Mouse (Mus musculus): ENCODE measurements around the gene Slc35d3. TPM values are rescaled to one million over a fixed set of nuclear protein-coding genes. Genes with fewer than 3 reads are reported as not detected.
A peak's percentile ranks its signal among the peaks of the same experiment; 100 is the strongest.

Slc35d3 gene
- polyA plus RNA-seq, 1 experiment from 2014 or later, result 2.8 TPM

GRCm38 (mm10) chr10:19875346-19875745 is 24.1 kb upstream of the Slc35d3 start:
- H3K9me3 ChIP-seq, result no peaks in the 10 kb centered on the region
- H3K4me1 ChIP-seq (replicated peaks), result no peaks in the 10 kb centered on the region
- H3K36me3 ChIP-seq, result no peaks in the 10 kb centered on the region
- no peak for ATAC-seq (ENCODE audit: low FRiP score, low read depth)
- H3K9ac ChIP-seq, result no peak overlapping the region
- H3K27ac ChIP-seq (replicated peaks), result no peak overlapping the region
- no peak overlapping the region for H3K4me3 ChIP-seq
- no peaks in the 10 kb centered on the region for H3K27me3 ChIP-seq
- 86% methylated on average over 5 of the region's 5 CpGs for WGBS
- no peak overlapping the region for H3K4me2 ChIP-seq

GRCm38 (mm10) chr10:19855597-19856306 is 4.5 kb upstream of the Slc35d3 start:
- no peak overlapping the region for H3K4me3 ChIP-seq
- no peaks in the 10 kb centered on the region for H3K36me3 ChIP-seq
- 88% methylated on average over 7 of the region's 7 CpGs for WGBS
- H3K9me3 ChIP-seq, result no peaks in the 10 kb centered on the region
- ATAC-seq (ENCODE audit: low FRiP score, low read depth), result no peak
- H3K4me2 ChIP-seq, result no peak overlapping the region
- no peak overlapping the region for H3K9ac ChIP-seq
- H3K4me1 ChIP-seq (replicated peaks), result peaks cover 20% of the 10 kb centered on the region
- peaks cover 23% of the 10 kb centered on the region for H3K27me3 ChIP-seq
- no peak overlapping the region for H3K27ac ChIP-seq (replicated peaks)

- Histone ChIP-seq H3K27me3 (peaks cover 40% of the 10 kb centered on the region), H3K27ac (replicated peaks) (no peak overlapping the region), H3K4me3 (no peak overlapping the region), H3K4me2 (no peak overlapping the region), H3K4me1 (replicated peaks) (peaks cover 38% of the 10 kb centered on the region), H3K9me3 (no peaks in the 10 kb centered on the region), H3K9ac (no peak overlapping the region), H3K36me3 (no peaks in the 10 kb centered on the region)
- WGBS, result 73% methylated on average over 2 of the region's 2 CpGs
- ATAC-seq (ENCODE audit: low FRiP score, low read depth), result no peak
These were observed 2.4 kb upstream of the Slc35d3 start for GRCm38 (mm10) chr10:19853609-19854008.

GRCm38 (mm10) chr10:19852776-19853175 is 1.5 kb upstream of the Slc35d3 start:
- Histone ChIP-seq H3K9me3 (no peaks in the 10 kb centered on the region), H3K4me1 (replicated peaks) (peaks cover 38% of the 10 kb centered on the region), H3K27me3 (peaks cover 44% of the 10 kb centered on the region), H3K36me3 (no peaks in the 10 kb centered on the region), H3K4me3 (no peak overlapping the region), H3K4me2 (peak overlapping the region; percentile 100; the same call in 1 of the 2 replicates), H3K27ac (replicated peaks) (no peak overlapping the region), H3K9ac (no peak overlapping the region)
- ATAC-seq (ENCODE audit: low FRiP score, low read depth), result no peak
- 34% methylated on average over 6 of the region's 6 CpGs for WGBS

DNA sequence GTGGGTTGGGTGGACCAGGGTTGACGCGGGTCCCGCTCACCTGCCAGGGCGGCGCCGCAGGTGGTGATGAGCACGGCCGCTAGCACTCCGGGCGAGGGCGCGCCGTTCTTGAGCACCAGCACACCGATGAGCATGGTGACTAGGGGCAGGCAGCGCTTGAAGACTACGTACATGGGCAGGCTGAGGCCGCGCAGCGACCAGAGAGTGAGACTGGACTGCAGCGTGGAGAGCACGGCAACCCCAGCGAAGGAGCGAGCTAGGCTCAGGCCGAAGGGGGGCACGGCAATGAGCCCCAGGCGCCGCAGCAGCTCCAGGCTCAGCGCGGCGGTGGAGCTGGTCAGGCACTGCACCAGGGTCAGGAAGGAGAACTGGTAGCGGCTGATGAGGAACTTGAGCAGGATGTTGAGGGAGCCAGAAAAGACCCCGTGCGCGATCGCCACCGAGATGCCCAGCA is 688 bp downstream of the Slc35d3 start:
- Histone ChIP-seq H3K27ac (replicated peaks) (no peak overlapping the region), H3K9me3 (no peaks in the 10 kb centered on the region), H3K4me1 (replicated peaks) (peaks cover 38% of the 10 kb centered on the region), H3K4me3 (peak overlapping the region; percentile 59), H3K36me3 (no peaks in the 10 kb centered on the region), H3K4me2 (peak overlapping the region; percentile 100), H3K9ac (peak overlapping the region; percentile 49), H3K27me3 (peaks cover 44% of the 10 kb centered on the region)
- ATAC-seq (ENCODE audit: low FRiP score, low read depth), result peak; percentile 61
- 0% methylated on average over 36 of the region's 36 CpGs for WGBS

GRCm38 (mm10) chr10:19849771-19850365 is 1.4 kb downstream of the Slc35d3 start:
- peak; percentile 40; the same call in 1 of the 2 replicates for ATAC-seq (ENCODE audit: low FRiP score, low read depth)
- H3K27ac ChIP-seq (replicated peaks), result no peak overlapping the region
- no peaks in the 10 kb centered on the region for H3K9me3 ChIP-seq
- H3K4me2 ChIP-seq, result peak overlapping the region; percentile 100
- H3K27me3 ChIP-seq, result peaks cover 44% of the 10 kb centered on the region
- H3K36me3 ChIP-seq, result no peaks in the 10 kb centered on the region
- H3K4me3 ChIP-seq, result peak overlapping the region; percentile 59
- peak overlapping the region; percentile 49 for H3K9ac ChIP-seq
- peaks cover 38% of the 10 kb centered on the region for H3K4me1 ChIP-seq (replicated peaks)
- WGBS, result under 1% methylated on average over 32 of the region's 32 CpGs

DNA sequence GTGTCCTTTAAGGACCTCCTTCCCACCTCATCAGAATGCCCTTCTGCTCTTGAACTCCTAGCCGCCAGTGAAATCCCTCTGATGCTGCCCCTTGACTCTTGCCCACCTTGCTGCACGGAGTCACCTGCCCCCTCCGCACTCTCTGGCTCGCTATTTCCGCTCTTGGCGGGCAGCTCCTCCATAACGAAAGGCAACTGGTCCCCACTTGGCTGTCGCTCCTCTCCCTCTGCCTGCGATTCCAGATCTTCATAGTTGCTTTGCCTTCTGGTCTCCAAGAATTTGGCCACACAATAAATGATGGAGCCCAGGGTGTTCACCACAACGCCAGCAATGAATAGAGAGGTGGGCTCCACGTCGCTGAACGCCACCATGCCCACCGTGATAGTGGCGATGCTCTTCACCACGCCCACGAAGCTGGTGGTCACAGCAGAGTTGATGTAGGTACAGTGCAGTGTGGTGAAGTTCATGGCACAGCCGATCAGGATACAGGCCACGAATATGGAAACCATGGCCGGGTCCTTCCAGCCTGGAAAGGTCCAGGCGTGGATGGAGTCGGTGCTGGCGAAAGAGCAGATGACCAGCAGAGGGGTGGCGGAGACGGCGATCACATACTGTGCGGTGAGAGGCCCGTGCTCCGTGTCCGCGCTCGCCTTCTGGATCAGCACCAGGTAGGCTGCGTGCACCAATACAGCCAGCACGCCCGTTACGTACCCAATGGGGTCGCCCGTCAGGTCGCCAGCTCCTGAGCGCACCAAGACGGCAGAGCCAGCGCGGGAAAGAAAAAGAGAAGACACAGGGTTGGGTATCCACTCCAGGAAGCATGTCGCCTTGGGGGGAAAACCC is 2.1 kb downstream of the Slc35d3 start:
- Histone ChIP-seq H3K4me2 (peak overlapping the region; percentile 100), H3K36me3 (no peaks in the 10 kb centered on the region), H3K4me3 (peak overlapping the region; percentile 59), H3K9ac (no peak overlapping the region), H3K9me3 (no peaks in the 10 kb centered on the region), H3K4me1 (replicated peaks) (peaks cover 38% of the 10 kb centered on the region), H3K27ac (replicated peaks) (no peak overlapping the region), H3K27me3 (peaks cover 41% of the 10 kb centered on the region)
- WGBS, result 6% methylated on average over 44 of the region's 44 CpGs
- no peak for ATAC-seq (ENCODE audit: low FRiP score, low read depth)

DNA sequence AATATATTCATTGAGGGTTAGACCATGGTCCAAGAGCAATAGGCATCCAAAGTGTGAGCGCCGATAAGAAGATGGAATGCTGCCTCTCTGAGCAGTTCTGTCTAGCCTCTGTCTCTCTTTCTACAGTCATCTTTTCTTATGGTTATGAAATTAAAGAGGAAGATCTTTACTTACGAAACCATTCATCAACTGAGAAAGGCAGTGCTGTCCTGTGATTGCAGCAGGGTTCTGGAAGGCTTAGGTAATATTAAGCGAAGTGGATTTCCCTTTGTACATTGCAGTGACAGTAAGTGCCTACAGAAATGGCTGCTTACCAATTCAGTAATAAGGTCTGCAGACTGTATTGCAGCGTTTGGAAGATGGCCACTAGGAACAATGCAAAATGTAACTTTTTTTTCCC is 11.4 kb downstream of the Slc35d3 start:
- Histone ChIP-seq H3K4me2 (no peak overlapping the region), H3K27me3 (no peaks in the 10 kb centered on the region)
- 87% methylated on average over 5 of the region's 5 CpGs for WGBS

GRCm38 (mm10) chr10:19835887-19836710 is 15.2 kb downstream of the Slc35d3 start:
- H3K9me3 ChIP-seq, result no peaks in the 10 kb centered on the region
- ATAC-seq (ENCODE audit: low FRiP score, low read depth), result no peak
- no peaks in the 10 kb centered on the region for H3K36me3 ChIP-seq
- no peaks in the 10 kb centered on the region for H3K27me3 ChIP-seq
- H3K4me1 ChIP-seq (replicated peaks), result no peaks in the 10 kb centered on the region
- H3K4me2 ChIP-seq, result no peak overlapping the region
- no peak overlapping the region for H3K27ac ChIP-seq (replicated peaks)
- 59% methylated on average over 8 of the region's 8 CpGs for WGBS
- no peak overlapping the region for H3K4me3 ChIP-seq
- H3K9ac ChIP-seq, result no peak overlapping the region

More for the DNA sequence above, 11.4 kb downstream of the Slc35d3 start:
- H3K9ac ChIP-seq, result no peak overlapping the region
- H3K4me3 ChIP-seq, result no peak overlapping the region
- no peak for ATAC-seq (ENCODE audit: low FRiP score, low read depth)
- H3K4me1 ChIP-seq (replicated peaks), result no peaks in the 10 kb centered on the region
- H3K36me3 ChIP-seq, result no peaks in the 10 kb centered on the region
- no peak overlapping the region for H3K27ac ChIP-seq (replicated peaks)
- no peaks in the 10 kb centered on the region for H3K9me3 ChIP-seq

GRCm38 (mm10) chr10:19834222-19834621 is 17.0 kb downstream of the Slc35d3 start:
- no peaks in the 10 kb centered on the region for H3K27me3 ChIP-seq
- no peaks in the 10 kb centered on the region for H3K9me3 ChIP-seq
- no peak overlapping the region for H3K9ac ChIP-seq
- H3K4me1 ChIP-seq (replicated peaks), result no peaks in the 10 kb centered on the region
- no peak overlapping the region for H3K4me2 ChIP-seq
- H3K27ac ChIP-seq (replicated peaks), result no peak overlapping the region
- ATAC-seq (ENCODE audit: low FRiP score, low read depth), result no peak
- H3K36me3 ChIP-seq, result no peaks in the 10 kb centered on the region
- WGBS, result 98% methylated on average over 6 of the region's 6 CpGs
- no peak overlapping the region for H3K4me3 ChIP-seq

- Histone ChIP-seq H3K4me1 (replicated peaks) (no peaks in the 10 kb centered on the region), H3K9ac (no peak overlapping the region), H3K9me3 (no peaks in the 10 kb centered on the region), H3K27ac (replicated peaks) (no peak overlapping the region), H3K36me3 (no peaks in the 10 kb centered on the region), H3K27me3 (no peaks in the 10 kb centered on the region), H3K4me3 (no peak overlapping the region), H3K4me2 (no peak overlapping the region)
- 89% methylated on average over 5 of the region's 5 CpGs for WGBS
- ATAC-seq (ENCODE audit: low FRiP score, low read depth), result no peak
These were observed 20.0 kb downstream of the Slc35d3 start for GRCm38 (mm10) chr10:19831072-19831849.

All from hindbrain, embryonic 15.5 days (tissue).